Mouse (Mus musculus) intestine, embryonic 16.5 days (tissue): Measurements from ENCODE around the gene Isg20l2. TPM values are rescaled to one million over a fixed set of nuclear protein-coding genes. Genes with fewer than 3 reads are reported as not detected.

Source experiments
- ATAC-seq: fragments of 200-750 bp; cut with Nextera tagmentation; 2 replicates; pipeline ENCODE4 v1.8.0; 2017; ENCODE audit warnings: moderate TSS enrichment, moderate library complexity
- H3K27ac ChIP-seq: fragments of 300-500 bp; sonication (generic); 2 replicates; pipeline ENCODE4 v1.5.1; 2014; ENCODE audit warnings: mild to moderate bottlenecking, low read length
- H3K27me3 ChIP-seq: fragments of 300-500 bp; sonication (generic); replicated peaks from 2 replicates; pipeline ENCODE4 v1.6.1; 2014; ENCODE audit warnings: low read length, control low read depth, mixed read lengths; ENCODE audit not compliant: control insufficient read depth, insufficient read depth
- H3K36me3 ChIP-seq: fragments of 300-500 bp; sonication (generic); 2 replicates; pipeline ENCODE4 v1.6.1; 2014; ENCODE audit warnings: low read length, control low read depth; ENCODE audit not compliant: control insufficient read depth, insufficient read depth
- H3K4me1 ChIP-seq: fragments of 300-500 bp; sonication (generic); 2 replicates; pipeline ENCODE4 v1.6.1; 2014; ENCODE audit warnings: low read length, control low read depth, mixed read lengths; ENCODE audit not compliant: control insufficient read depth, insufficient read depth
- H3K4me2 ChIP-seq: fragments of 300-500 bp; sonication (generic); 2 replicates; pipeline ENCODE4 v1.6.1; 2014; ENCODE audit warnings: low read depth, low read length, control low read depth
- H3K4me3 ChIP-seq: fragments of 300-500 bp; sonication (generic); 2 replicates; pipeline ENCODE4 v1.5.1; 2014; ENCODE audit warnings: mild to moderate bottlenecking, low read length
- H3K9ac ChIP-seq: fragments of 300-500 bp; sonication (generic); 2 replicates; pipeline ENCODE4 v1.6.1; 2014; ENCODE audit warnings: low read depth, low read length
- H3K9me3 ChIP-seq: fragments of 300-500 bp; sonication (generic); 2 replicates; pipeline ENCODE4 v1.6.1; 2016; ENCODE audit warnings: low read length, control low read depth; ENCODE audit not compliant: control insufficient read depth
- WGBS: fragments of 180-500 bp; shearing (Covaris S2); extraction: QIAGEN DNeasy Blood & Tissue Kit; methylation state at CpG from one replicate; pipeline ENCODE4 v1.1.7; 2014; 5-methylcytosine and 5-hydroxymethylcytosine counted together
- polyA plus RNA-seq: library from polyadenylated mRNA; unstranded; fragments of >200 nt; fragmentation: Nextera tagmentation; extraction: Ambion mirVana; gene quantifications from 2 replicates; pipeline ENCODE4 v1.2.1, GENCODE M21; 2015

Isg20l2 gene
- polyA plus RNA-seq, 1 experiment from 2014 or later: 39.8 TPM

- no peak for ATAC-seq
- H3K4me3 ChIP-seq: no peak overlapping the region
- peaks cover 31% of the 10 kb centered on the region for H3K4me1 ChIP-seq
- H3K9ac ChIP-seq: peak overlapping the region; percentile 60; the same call in 1 of the 2 replicates
- peak overlapping the region; percentile 95 for H3K27ac ChIP-seq
- H3K27me3 ChIP-seq: no peaks in the 10 kb centered on the region
- no peaks in the 10 kb centered on the region for H3K9me3 ChIP-seq
- 88% methylated on average over 2 of the region's 2 CpGs for WGBS
- peaks cover 12% of the 10 kb centered on the region for H3K36me3 ChIP-seq
- H3K4me2 ChIP-seq: peak overlapping the region; percentile 59
These were observed 20.7 kb upstream of the Isg20l2 start for GRCm38 (mm10) chr3:87909381-87909780.

GRCm38 (mm10) chr3:87909874-87910273 is 20.2 kb upstream of the Isg20l2 start:
- no peaks in the 10 kb centered on the region for H3K9me3 ChIP-seq
- peaks cover 31% of the 10 kb centered on the region for H3K4me1 ChIP-seq
- no peak for ATAC-seq
- H3K27me3 ChIP-seq: no peaks in the 10 kb centered on the region
- WGBS: 8% methylated on average over 4 of the region's 4 CpGs
- peak overlapping the region; percentile 59 for H3K4me2 ChIP-seq
- H3K36me3 ChIP-seq: peaks cover 13% of the 10 kb centered on the region
- H3K4me3 ChIP-seq: peak overlapping the region; percentile 44
- H3K9ac ChIP-seq: peak overlapping the region; percentile 60
- H3K27ac ChIP-seq: peak overlapping the region; percentile 95

GRCm38 (mm10) chr3:87910573-87911141 is 19.5 kb upstream of the Isg20l2 start:
- Histone ChIP-seq H3K4me3 (peak overlapping the region; percentile 44), H3K4me2 (peak overlapping the region; percentile 59), H3K9ac (peak overlapping the region; percentile 60), H3K4me1 (peaks cover 31% of the 10 kb centered on the region), H3K36me3 (peaks cover 13% of the 10 kb centered on the region), H3K9me3 (no peaks in the 10 kb centered on the region), H3K27me3 (no peaks in the 10 kb centered on the region), H3K27ac (peak overlapping the region; percentile 95)
- ATAC-seq: peak; percentile 73
- WGBS: 3% methylated on average over 12 of the region's 12 CpGs

- H3K27ac ChIP-seq: no peak overlapping the region
- no peak overlapping the region for H3K4me3 ChIP-seq
- no peak overlapping the region for H3K9ac ChIP-seq
- H3K27me3 ChIP-seq: no peaks in the 10 kb centered on the region
- 79% methylated on average over 7 of the region's 7 CpGs for WGBS
- no peak for ATAC-seq
- H3K4me1 ChIP-seq: peaks cover 23% of the 10 kb centered on the region
- H3K4me2 ChIP-seq: no peak overlapping the region
- no peaks in the 10 kb centered on the region for H3K9me3 ChIP-seq
- H3K36me3 ChIP-seq: peaks cover 13% of the 10 kb centered on the region
These were observed 16.6 kb upstream of the Isg20l2 start for GRCm38 (mm10) chr3:87913491-87913890.

- Histone ChIP-seq H3K27me3 (no peaks in the 10 kb centered on the region), H3K4me2 (no peak overlapping the region), H3K36me3 (peaks cover 13% of the 10 kb centered on the region), H3K4me1 (peaks cover 19% of the 10 kb centered on the region), H3K4me3 (no peak overlapping the region), H3K9ac (no peak overlapping the region), H3K9me3 (no peaks in the 10 kb centered on the region), H3K27ac (no peak overlapping the region)
- ATAC-seq: no peak
- 95% methylated on average over 10 of the region's 10 CpGs for WGBS
These were observed 16.2 kb upstream of the Isg20l2 start for GRCm38 (mm10) chr3:87913891-87914290.

- H3K4me2 ChIP-seq: no peak overlapping the region
- H3K27ac ChIP-seq: no peak overlapping the region
- H3K4me1 ChIP-seq: peaks cover 3% of the 10 kb centered on the region; the same call in 1 of the 2 replicates
- H3K4me3 ChIP-seq: no peak overlapping the region
- no peak for ATAC-seq
- H3K9ac ChIP-seq: no peak overlapping the region
- peaks cover 13% of the 10 kb centered on the region for H3K36me3 ChIP-seq
- no peaks in the 10 kb centered on the region for H3K27me3 ChIP-seq
- 81% methylated on average over 1 of the region's 1 CpGs for WGBS
- H3K9me3 ChIP-seq: no peaks in the 10 kb centered on the region
These were observed 13.1 kb upstream of the Isg20l2 start for GRCm38 (mm10) chr3:87916990-87917389.

- Histone ChIP-seq H3K4me3 (0 out of 2 replicates have a peak overlapping the region, but pooled peaks have one; percentile 71), H3K36me3 (peaks cover 9% of the 10 kb centered on the region), H3K27ac (0 out of 2 replicates have a peak overlapping the region, but pooled peaks have one; percentile 7), H3K9ac (no peak overlapping the region), H3K27me3 (no peaks in the 10 kb centered on the region), H3K4me1 (peaks cover 3% of the 10 kb centered on the region; the same call in 1 of the 2 replicates), H3K9me3 (no peaks in the 10 kb centered on the region), H3K4me2 (no peak overlapping the region)
- no peak; the same call in 1 of the 2 replicates for ATAC-seq
- 85% methylated on average over 1 of the region's 1 CpGs for WGBS
These were observed 11.6 kb upstream of the Isg20l2 start for GRCm38 (mm10) chr3:87918551-87918950.

- Histone ChIP-seq H3K9me3 (no peaks in the 10 kb centered on the region), H3K4me1 (peaks cover 3% of the 10 kb centered on the region; the same call in 1 of the 2 replicates), H3K27ac (peak within 1 kb of the TSS; percentile 86), H3K4me3 (peak within 1 kb of the TSS; percentile 71), H3K27me3 (no peaks in the 10 kb centered on the region), H3K9ac (peak within 1 kb of the TSS; percentile 77), H3K36me3 (peaks cover 5% of the 10 kb centered on the region; the same call in 1 of the 2 replicates), H3K4me2 (peak within 1 kb of the TSS; percentile 64)
- under 1% methylated on average over 30 of the region's 30 CpGs for WGBS
- ATAC-seq: peak; percentile 90
These were observed 10.6 kb upstream of the Isg20l2 start, which contains the start of gene Mrpl24 for GRCm38 (mm10) chr3:87919336-87920108. Mrpl24 (plus strand) TSS chr3:87919506.

GRCm38 (mm10) chr3:87920270-87920943 is 9.7 kb upstream of the Isg20l2 start:
- WGBS: 61% methylated on average over 9 of the region's 9 CpGs
- Histone ChIP-seq H3K9me3 (no peaks in the 10 kb centered on the region), H3K9ac (peak overlapping the region; percentile 77; the same call in 1 of the 2 replicates), H3K4me1 (peaks cover 3% of the 10 kb centered on the region; the same call in 1 of the 2 replicates), H3K4me2 (peak overlapping the region; percentile 64), H3K27ac (no peak overlapping the region), H3K36me3 (peaks cover 11% of the 10 kb centered on the region; the same call in 1 of the 2 replicates), H3K27me3 (no peaks in the 10 kb centered on the region), H3K4me3 (peak overlapping the region; percentile 71)
- no peak for ATAC-seq
